In the genomic region with DNA sequence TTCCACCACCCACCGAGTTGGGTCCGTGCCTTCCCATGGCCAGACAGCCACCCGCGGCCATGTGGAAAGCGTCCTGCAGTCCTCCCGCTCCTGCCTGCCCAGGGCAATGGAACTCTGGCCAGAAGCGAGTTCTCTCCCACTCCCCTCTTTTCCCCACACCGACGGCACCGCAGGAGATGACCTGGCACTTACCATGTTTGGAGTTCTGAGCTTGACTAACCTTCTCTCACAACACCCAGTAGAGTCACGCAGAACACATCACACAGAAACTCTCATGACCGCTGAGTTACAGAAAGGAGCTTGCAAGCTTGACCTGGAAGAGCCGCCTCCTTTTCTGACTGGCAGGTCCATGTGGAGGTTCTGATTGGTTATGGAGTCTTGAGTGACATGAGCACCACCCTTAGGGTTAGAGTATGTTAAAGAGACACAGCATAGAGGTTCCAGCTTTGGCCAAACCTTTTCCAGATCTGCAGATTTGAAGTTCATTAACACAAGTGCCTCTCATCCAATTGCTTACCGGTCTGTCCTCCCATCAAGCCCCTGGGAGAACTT, we compare ENCODE assay signal across 9 mouse cellular contexts. TPM values are rescaled to one million over a fixed set of nuclear protein-coding genes. Genes with fewer than 3 reads are reported as not detected.
DNase-seq lines count a peak whose midpoint lies in the region; ATAC-seq and TF ChIP-seq lines count a peak whose summit lies in the region.
"Not testable (repeated sequence)": the region's sequence is repeated elsewhere in the genome, so short reads cannot be mapped to it uniquely, and the experiment has no call there.
"Had no signal": no experiment of that assay in that cellular context is flagged by ENCODE, and none has a peak within 500 bp of the region (broad histone marks: within the 10 kb centered on the region; RNA-seq: fewer than 3 reads in every experiment).

TSS of gene Zfp931 (minus strand) at position 311 of the 552 bp plus-strand sequence.

- not testable (repeated sequence) for H3K36me3 ChIP-seq in embryonic facial prominence, embryonic 10.5 days (replicated peaks); hindbrain, embryonic 12.5 days; limb, embryonic 13.5 days; spleen, adult 2 months (ENCODE audit: control insufficient read depth, insufficient read depth, low read length)

- H3K4me2 ChIP-seq in hindbrain, embryonic 12.5 days (replicated peaks) = peak within 1 kb of the TSS; percentile 54
- H3K4me2 ChIP-seq in limb, embryonic 13.5 days (replicated peaks) = peak within 1 kb of the TSS; percentile 61

- H3K27ac ChIP-seq in embryonic facial prominence, embryonic 10.5 days (replicated peaks); hindbrain, embryonic 12.5 days; limb, embryonic 13.5 days; spleen, adult 2 months (ENCODE audit: insufficient read depth, low read length): not testable (repeated sequence)

- WGBS in embryonic facial prominence, embryonic 10.5 days = 0% methylated on average over 9 of the region's 14 CpGs
- 0% methylated on average over 7 of the region's 14 CpGs for WGBS in hindbrain, embryonic 12.5 days
- WGBS in limb, embryonic 13.5 days = 2% methylated on average over 8 of the region's 14 CpGs
- 1% methylated on average over 7 of the region's 14 CpGs for WGBS in spleen, adult 2 months

- not testable (repeated sequence) for TF ChIP-seq POLR2A in spleen, adult 2 months (IDR thresholded peaks at IDR 0.05; ENCODE audit: low read depth, low read length)

- not testable (repeated sequence) for H3K4me1 ChIP-seq in embryonic facial prominence, embryonic 10.5 days; hindbrain, embryonic 12.5 days; limb, embryonic 13.5 days; spleen, adult 2 months (ENCODE audit: control insufficient read depth, insufficient read depth, insufficient read length)

- not testable (repeated sequence) for TF ChIP-seq CTCF in spleen, adult 2 months (IDR thresholded peaks at IDR 0.05; ENCODE audit: extremely low read depth, insufficient read depth, insufficient read length, insufficient replicate concordance)

- peak within 1 kb of the TSS; percentile 38; the same call in 1 of the 2 replicates for H3K9ac ChIP-seq in hindbrain, embryonic 12.5 days
- H3K9ac ChIP-seq in limb, embryonic 13.5 days = peak within 1 kb of the TSS; percentile 48; the same call in 1 of the 2 replicates

- not testable (repeated sequence) for H3K9me3 ChIP-seq in embryonic facial prominence, embryonic 10.5 days; hindbrain, embryonic 12.5 days (replicated peaks); limb, embryonic 13.5 days

- ATAC-seq in activated CD4-positive, CD25-positive, alpha-beta regulatory T cell, adult 4 months; hindbrain, embryonic 12.5 days (ENCODE audit: low FRiP score); limb, embryonic 13.5 days (ENCODE audit: low FRiP score, low read depth): not testable (repeated sequence)
- peak; percentile 55; the same call in 1 of the 2 replicates for ATAC-seq in megakaryocyte progenitor cell, adult 5-6 weeks (replicated peaks; ENCODE audit: poor library complexity)

- not testable (repeated sequence) for DNase-seq in embryonic facial prominence, embryonic 10.5 days (ENCODE audit: low spot score); spleen, adult 2 months (ENCODE audit: low read depth in 1 of 2, low spot score in 2 of 2)
- DNase-seq in gastrocnemius, adult 8-10 months (ENCODE audit: low spot score in 2 of 2) = peak in 1 of 2 experiments; percentile 17
- DNase-seq in layer of hippocampus, adult 18-20 months (ENCODE audit: low spot score in 2 of 2) = peak in 1 of 2 experiments; percentile 49

- peak within 1 kb of the TSS; percentile 59 for H3K4me3 ChIP-seq in embryonic facial prominence, embryonic 10.5 days
- H3K4me3 ChIP-seq in hindbrain, embryonic 12.5 days = peak within 1 kb of the TSS; percentile 41
- H3K4me3 ChIP-seq in limb, embryonic 13.5 days = peak within 1 kb of the TSS; percentile 49
- H3K4me3 ChIP-seq in spleen, adult 2 months (ENCODE audit: extremely low read depth, insufficient read depth, insufficient read length) = peak within 1 kb of the TSS; percentile 39; the same call in 1 of the 2 replicates

- not testable (repeated sequence) for H3K27me3 ChIP-seq in embryonic facial prominence, embryonic 10.5 days (replicated peaks; ENCODE audit: low read depth, poor library complexity, severe bottlenecking); hindbrain, embryonic 12.5 days; limb, embryonic 13.5 days; spleen, adult 2 months (ENCODE audit: control insufficient read depth, insufficient read depth, low read length)

RNA-seq across cellular contexts. Expression of gene Zfp931, which starts in this region (rescaled TPM):
- 10 to 100 TPM; 11.1 to 13.6 TPM for polyA plus RNA-seq in activated CD4-positive, CD25-positive, alpha-beta regulatory T cell, adult 4 months (2017; shearing (Covaris generic))
- polyA plus RNA-seq in embryonic facial prominence, embryonic 10.5 days (2016; fragmentation: Nextera tagmentation; extraction: Ambion mirVana) = 16.5 and 17.7 TPM in 2 replicates
- 10 to 100 TPM in 3 of 4 experiments, 1 to 10 TPM in 1; 8.4 to 13.0 (median 11.8) TPM for total RNA-seq in gastrocnemius, adult 8-10 months (2022)
- polyA plus RNA-seq in hindbrain, embryonic 12.5 days (2016; fragmentation: Nextera tagmentation; extraction: Ambion mirVana) = 12.0 and 14.8 TPM in 2 replicates
- 10 to 100 TPM; 29.1 to 31.8 TPM for total RNA-seq in layer of hippocampus, adult 18-20 months (2021)
- 16.9 and 18.6 TPM in 2 replicates for polyA plus RNA-seq in limb, embryonic 13.5 days (2015; fragmentation: Nextera tagmentation; extraction: Ambion mirVana)
- total RNA-seq in megakaryocyte progenitor cell, adult 5-6 weeks (2015) = 14.6 and 15.5 TPM in 2 replicates
- 14.3 and 16.4 TPM in 2 replicates for total RNA-seq in megakaryocyte progenitor cell, adult 5-6 weeks (2017)
- polyA plus RNA-seq in spleen, adult 2 months (2012; rRNA removed) = 0.32 and 0.34 TPM in 2 replicates
- polyA plus RNA-seq: erythroblast, embryonic 14.5 days had no signal
